Mouse (Mus musculus): ENCODE measurements around the gene Fbxl14.
"Not testable (repeated sequence)": the region's sequence is repeated elsewhere in the genome, so short reads cannot be mapped to it uniquely, and the experiment has no call there.

Fbxl14 gene

DNA sequence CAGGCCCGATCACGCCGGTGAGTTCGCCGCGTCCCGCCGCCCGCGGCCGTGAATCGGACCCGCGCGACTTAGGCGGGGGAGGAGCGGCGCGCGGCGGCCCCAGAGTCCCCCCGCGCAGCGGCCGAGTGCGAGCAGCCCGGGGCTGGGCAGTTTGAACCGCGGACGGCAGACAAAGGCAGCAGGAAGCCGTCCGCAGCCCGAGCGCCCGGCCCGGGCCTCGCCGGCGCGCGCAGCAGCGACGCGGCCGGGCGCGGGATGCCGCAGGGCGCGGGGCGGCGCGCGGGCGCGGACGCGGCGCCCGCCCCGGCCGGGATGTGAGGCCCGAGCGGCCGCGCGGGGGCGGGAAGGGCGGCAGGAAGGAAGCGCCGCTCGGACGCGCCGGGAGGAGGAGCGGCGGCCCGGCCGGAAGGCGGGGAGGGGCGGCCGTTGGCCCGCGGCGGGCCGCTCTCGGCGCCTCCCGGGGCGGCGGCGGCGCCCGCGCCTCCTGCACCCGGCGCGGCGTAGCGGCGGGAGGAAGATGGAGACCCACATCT, at the start of gene Fbxl14:
TSS of gene Fbxl14 (plus strand) at position 326 of the 533 bp plus-strand sequence.
- peak; percentile 77 for ATAC-seq (ENCODE audit: insufficient number of reproducible peaks, low FRiP score, low TSS enrichment)

DNA sequence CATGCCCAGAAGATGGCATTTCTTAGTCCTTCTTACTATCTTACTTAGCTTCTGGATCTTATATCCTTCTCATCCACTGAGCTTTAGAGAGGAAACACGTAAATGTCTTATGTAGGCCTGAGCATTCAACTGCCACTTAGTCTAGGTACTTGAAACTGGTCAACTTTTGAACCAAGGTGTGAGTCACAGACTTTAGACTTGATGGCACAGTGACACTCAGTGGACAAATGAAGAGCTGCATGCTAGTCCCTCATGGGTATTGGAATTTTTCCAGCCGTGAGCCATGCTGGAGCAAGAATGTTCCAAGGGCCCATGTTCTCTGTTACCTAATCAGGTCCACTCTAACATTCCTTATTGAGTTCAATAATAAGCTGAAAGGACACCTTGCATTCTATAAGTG, 49.0 kb upstream of the Fbxl14 start:
- no peak for ATAC-seq (ENCODE audit: insufficient number of reproducible peaks, low FRiP score, low TSS enrichment)

DNA sequence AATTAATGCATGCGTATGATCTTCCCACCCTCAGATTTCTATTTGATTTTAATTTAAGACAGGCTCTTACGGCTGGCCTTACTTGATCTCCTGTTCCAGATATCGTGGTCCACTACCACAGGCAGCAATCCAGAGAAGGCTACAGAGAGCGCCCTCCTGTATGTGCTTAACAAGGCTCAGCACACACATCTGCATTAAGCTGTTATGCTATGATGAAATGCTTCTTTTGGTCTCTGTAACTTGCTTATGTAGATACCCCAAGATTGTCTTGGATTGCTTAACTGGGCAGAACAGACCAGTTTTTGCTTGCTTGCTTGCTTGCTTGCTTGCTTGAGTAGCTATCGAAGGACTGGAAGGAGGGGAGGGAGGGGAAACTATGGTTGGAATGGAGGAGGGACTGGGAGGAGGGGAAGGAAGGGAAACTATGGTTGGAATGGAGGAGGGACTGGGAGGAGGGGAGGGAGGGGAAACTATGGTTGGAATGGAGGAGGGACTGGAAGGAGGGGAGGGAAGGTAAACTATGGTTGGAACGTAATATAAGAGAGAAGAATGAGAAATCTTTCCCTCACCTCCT, 47.6 kb upstream of the Fbxl14 start:
- ATAC-seq (ENCODE audit: insufficient number of reproducible peaks, low FRiP score, low TSS enrichment), result no peak

GRCm38 (mm10) chr6:119434394-119434793, 45.1 kb upstream of the Fbxl14 start:
- no peak for ATAC-seq (ENCODE audit: insufficient number of reproducible peaks, low FRiP score, low TSS enrichment)

GRCm38 (mm10) chr6:119437894-119438761, 41.3 kb upstream of the Fbxl14 start:
- no peak for ATAC-seq (ENCODE audit: insufficient number of reproducible peaks, low FRiP score, low TSS enrichment)

DNA sequence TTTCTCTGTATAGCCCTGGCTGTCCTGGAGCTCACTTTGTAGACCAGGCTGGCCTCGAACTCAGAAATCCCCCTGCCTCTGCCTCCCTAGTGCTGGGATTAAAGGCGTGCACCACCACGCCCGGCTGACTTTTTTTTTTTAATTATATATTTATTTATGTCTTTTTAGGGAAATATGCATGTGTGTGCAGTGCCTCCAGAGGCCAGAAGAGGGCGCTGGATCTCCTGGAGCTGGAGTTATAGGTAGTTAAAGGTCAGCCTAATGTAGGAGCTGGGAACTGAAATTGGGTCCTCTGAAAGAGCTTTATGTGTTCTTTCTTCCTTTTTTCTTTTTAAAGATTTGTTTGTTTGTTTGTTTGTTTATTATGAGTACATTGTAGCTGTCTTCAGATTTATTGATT, 36.7 kb upstream of the Fbxl14 start:
- ATAC-seq (ENCODE audit: insufficient number of reproducible peaks, low FRiP score, low TSS enrichment), result not testable (repeated sequence)

DNA sequence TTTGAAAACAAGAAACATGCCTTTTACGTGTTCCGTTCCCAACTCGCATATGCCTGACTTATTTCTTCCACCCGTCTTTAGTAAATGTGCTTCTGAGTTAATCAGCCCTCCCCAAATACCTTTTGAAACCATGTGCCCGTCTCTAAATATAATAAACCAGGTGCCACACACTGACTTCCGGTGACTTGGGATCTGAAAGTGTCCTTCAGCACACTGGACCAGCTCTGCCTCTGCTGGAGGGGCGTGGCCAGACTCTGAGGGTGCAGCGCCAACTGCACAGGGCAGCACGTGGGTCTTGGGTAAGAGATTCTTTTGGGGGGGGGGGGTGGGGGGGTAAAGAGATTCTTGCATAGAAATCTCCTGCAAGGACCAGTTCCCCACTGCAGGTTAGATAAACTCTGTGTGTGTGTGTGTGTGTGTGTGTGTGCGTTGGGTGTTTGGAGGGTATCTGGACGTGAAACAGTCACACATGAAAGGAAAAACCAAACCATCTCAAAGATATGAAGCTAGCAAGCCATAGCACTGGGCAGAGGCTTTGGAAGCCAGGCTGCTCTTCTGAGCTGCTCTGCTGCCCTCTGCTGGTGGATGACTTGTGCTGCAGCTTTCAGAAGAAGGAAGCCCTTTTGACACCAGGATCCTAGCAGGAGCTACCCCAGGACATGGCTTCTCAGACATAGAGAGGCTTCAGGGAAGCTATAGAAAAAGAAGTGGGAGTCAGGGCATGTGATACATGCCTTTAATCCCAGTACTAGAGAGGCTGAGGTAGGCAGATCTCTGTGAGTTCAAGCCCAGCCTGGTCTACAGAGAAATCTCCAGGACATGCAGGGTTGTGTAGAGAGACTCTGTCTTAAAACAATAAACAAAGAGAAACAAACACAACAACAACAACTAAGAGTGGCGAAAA, 35.5 kb upstream of the Fbxl14 start:
- ATAC-seq (ENCODE audit: insufficient number of reproducible peaks, low FRiP score, low TSS enrichment), result peak; percentile 79

DNA sequence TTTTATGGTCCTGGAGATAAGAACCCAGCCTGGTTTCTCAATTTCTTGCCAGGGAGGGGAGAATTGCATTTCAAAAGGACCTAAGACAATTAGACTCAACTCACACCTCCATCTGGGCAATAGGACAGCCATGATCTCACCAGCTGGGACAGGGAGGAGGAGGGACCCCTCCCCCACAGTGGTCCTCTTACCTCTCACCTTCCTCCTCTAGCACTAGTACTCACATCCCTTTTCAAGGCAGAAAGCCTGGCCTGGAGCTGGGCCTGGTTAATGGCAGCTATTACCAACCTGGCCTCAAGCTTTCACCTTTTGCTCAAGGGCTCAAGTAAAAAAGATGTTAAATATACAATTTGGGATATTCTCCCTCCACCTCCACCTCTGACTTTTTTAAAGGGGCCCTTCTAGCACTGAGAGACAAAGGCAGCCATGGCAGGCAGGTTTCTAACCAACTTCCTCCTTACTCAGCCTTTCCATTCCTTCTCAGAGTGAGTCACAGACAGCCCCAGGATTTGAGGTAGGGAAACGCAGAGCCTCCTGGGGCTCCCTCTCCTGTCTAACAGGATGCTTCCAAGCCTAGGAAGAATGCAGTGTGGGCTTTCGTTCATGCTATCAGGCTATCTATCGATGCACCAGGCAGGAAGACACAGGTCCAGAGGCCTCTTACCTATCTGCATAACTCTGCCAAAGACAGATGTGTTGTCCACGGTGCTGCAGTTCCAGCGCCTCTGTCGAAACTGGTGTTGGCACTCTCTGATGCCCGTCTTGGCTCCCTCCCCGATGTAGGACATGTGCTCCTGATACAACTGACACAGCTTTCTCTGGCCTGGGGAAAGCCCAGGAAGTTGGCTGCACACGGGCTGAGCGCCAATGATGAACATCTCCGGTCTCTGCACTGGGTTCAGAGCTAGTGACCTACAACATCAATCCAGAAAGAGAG, 33.5 kb upstream of the Fbxl14 start:
- ATAC-seq (ENCODE audit: insufficient number of reproducible peaks, low FRiP score, low TSS enrichment), result no peak

- no peak for ATAC-seq (ENCODE audit: insufficient number of reproducible peaks, low FRiP score, low TSS enrichment)
Observed at GRCm38 (mm10) chr6:119448321-119449059, 31.0 kb upstream of the Fbxl14 start.

DNA sequence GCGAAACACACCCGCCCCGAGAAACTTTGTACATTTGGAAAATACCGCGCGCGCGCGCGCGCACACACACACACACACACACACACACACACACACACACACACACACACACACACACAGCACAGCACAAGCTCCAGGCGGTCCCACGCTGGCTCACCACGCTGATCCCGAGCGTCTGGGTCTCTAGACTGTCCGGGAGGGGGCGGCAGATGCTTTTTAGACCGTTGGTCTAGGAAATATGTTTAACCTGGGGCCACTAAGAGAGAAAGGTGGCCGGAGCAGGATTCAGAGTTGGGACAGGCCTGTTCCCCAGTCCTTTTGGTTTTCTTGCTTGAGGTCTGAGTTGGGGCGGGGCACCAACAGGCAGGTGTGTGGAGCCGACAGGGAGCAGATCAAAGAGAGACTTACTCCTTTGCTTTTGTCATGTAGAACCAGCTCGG, 30.4 kb upstream of the Fbxl14 start:
- ATAC-seq (ENCODE audit: insufficient number of reproducible peaks, low FRiP score, low TSS enrichment), result no peak

DNA sequence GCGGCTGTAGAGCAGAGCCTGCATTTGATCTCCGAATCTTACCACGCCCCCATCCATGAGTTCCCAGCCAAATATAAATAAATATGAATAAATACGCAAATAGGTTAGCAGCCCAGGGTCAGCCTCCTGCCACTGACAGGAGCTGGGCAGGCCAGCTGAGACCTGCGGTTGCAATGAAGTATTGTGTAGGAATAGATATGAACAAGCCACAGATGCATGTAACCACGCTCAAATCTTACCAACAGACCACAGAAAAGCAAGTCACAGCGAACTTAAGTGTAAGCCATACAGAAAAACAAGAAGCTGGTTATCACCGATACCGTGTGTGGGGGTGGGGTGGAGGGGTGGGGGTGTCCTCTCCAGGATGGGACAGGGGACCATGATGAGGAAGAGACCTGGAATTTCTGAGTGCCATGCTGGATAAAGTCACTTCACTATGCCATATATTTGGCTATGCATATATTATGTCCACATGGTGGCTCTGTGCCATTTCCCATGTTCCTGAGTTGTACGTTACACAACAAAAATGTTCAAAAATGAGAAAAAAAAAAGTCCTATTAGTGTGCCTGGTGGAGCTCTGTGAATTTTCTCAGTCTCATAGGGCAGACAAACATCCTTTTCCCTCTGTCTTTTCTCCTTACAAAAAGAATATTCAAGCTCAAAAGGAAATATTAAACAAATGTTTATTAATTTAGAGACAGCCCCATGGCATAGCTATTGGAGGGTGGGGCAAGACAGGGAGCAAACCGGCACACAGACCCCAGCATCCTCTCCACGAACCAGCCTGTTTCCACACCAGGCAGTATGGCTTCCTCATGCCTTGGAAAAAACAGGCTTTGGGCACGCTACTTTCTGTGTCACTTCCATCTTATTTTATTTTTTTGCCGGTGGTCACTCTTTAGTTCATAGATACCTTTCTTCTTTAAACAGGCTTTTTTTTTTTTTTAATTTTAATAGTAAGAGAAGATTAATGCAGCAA, 28.2 kb upstream of the Fbxl14 start:
- ATAC-seq (ENCODE audit: insufficient number of reproducible peaks, low FRiP score, low TSS enrichment), result no peak

DNA sequence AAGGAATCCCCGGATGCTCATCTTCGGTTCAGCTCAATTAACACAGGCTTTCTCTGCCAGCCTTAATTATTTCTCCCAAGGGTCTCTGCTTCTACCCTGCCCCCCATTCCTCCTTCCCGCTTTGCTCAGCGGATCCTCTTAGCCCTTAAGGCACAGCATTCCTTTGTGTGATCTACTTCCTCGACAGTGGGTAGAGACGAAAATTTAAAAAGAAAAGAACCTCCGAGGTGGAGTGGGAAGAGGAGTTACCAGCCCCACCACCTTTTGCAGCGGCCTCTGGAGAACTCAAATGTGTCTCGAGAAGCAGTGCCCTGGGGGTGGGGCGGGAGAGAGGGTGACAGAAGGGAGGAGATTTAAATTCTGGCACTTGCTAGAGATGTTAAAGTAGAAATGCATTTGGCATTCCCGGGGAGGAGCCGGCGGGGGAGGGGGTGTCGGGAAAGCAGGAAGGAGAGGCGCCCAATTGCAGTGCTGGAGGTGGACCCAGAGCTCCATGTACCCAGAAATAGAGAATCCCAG, 27.4 kb upstream of the Fbxl14 start:
- no peak for ATAC-seq (ENCODE audit: insufficient number of reproducible peaks, low FRiP score, low TSS enrichment)

GRCm38 (mm10) chr6:119458166-119458565, 21.3 kb upstream of the Fbxl14 start:
- no peak for ATAC-seq (ENCODE audit: insufficient number of reproducible peaks, low FRiP score, low TSS enrichment)

DNA sequence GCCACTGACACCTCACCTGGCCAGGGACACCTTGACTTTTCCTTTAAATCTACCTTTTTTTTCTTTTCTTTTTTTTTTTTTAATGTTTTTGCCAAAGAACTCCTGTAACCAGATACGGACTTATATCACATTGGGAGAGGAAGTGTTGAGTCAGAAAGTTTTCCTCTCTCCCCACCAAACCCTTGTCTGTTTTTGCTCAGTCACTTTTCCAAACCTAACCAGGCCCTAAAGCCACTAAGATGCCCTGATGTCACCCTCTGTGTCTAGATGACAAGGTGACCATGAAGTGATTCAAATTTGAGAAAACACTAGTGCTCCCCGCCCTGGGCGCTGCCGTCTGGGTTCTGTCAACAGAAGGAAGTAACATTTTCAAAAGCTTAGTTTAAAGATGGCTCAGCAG, 20.4 kb upstream of the Fbxl14 start:
- ATAC-seq (ENCODE audit: insufficient number of reproducible peaks, low FRiP score, low TSS enrichment), result no peak

DNA sequence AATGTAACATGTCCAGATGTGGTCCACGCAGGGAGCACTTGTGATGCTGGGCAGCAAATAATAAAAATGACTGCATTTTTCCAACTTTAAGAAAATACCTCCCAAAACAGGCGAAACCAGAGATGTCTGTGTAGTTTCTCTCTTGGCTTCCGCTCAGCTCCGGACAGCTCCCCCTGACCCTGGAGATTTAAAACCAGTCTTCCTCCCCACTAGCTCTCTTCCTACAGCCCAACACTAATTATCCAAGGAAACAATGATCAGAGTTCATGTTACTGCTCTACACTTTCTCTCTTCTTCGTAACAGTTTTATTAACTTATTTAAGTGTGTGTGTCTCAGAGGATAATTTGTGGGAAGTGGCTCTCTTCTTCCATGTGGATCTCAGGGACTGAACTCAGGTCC, 19.1 kb upstream of the Fbxl14 start:
- no peak for ATAC-seq (ENCODE audit: insufficient number of reproducible peaks, low FRiP score, low TSS enrichment)

DNA sequence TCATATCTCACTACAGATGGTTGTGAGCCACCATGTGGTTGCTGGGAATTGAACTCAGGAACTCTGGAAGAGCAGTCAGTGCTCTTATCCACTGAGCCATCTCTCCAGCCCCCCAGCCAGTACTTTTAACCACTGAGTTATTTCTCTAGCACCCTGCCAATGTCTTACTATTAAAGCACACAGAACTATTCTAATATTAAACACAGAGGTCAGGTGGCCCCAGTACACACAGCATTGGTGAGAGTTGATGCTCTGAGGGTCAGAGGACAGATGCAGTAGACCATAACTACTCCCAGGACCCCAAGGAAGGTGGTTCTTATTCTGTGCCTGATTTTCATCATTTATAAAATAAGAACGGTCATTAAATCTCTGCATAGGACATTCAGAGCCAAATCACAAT, 13.3 kb upstream of the Fbxl14 start:
- no peak for ATAC-seq (ENCODE audit: insufficient number of reproducible peaks, low FRiP score, low TSS enrichment)
